Mouse (Mus musculus) midbrain, embryonic 13.5 days (tissue): Measurements from ENCODE around the gene Defb36. TPM values are rescaled to one million over a fixed set of nuclear protein-coding genes. Genes with fewer than 3 reads are reported as not detected.

ENCODE experiments used
- ATAC-seq: fragments of 200-750 bp; cut with Nextera tagmentation; 2 replicates; pipeline ENCODE4 v1.8.0; 2017; ENCODE audit warnings: mild to moderate bottlenecking, moderate TSS enrichment, moderate library complexity
- H3K27ac ChIP-seq: fragments of 300-500 bp; sonication (generic); 2 replicates; pipeline ENCODE4 v1.5.1; 2015; ENCODE audit warnings: inconsistent platforms, mild to moderate bottlenecking, moderate library complexity
- H3K27me3 ChIP-seq: fragments of 300-500 bp; sonication (generic); 2 replicates; pipeline ENCODE4 v1.6.1; 2015; ENCODE audit warnings: mild to moderate bottlenecking, inconsistent platforms
- H3K36me3 ChIP-seq: fragments of 300-500 bp; sonication (generic); 2 replicates; pipeline ENCODE4 v1.6.1; 2015; ENCODE audit warnings: mild to moderate bottlenecking, inconsistent platforms
- H3K4me1 ChIP-seq: fragments of 300-500 bp; sonication (generic); replicated peaks from 2 replicates; pipeline ENCODE4 v1.6.1; 2015; ENCODE audit warnings: inconsistent platforms
- H3K4me2 ChIP-seq: fragments of 300-500 bp; sonication (generic); replicated peaks from 2 replicates; pipeline ENCODE4 v1.6.1; 2015; ENCODE audit warnings: moderate library complexity, mild to moderate bottlenecking, inconsistent platforms
- H3K4me3 ChIP-seq: fragments of 300-500 bp; sonication (generic); replicated peaks from 2 replicates; pipeline ENCODE4 v1.5.1; 2015; ENCODE audit warnings: mild to moderate bottlenecking, inconsistent platforms
- H3K9ac ChIP-seq: fragments of 300-500 bp; sonication (generic); replicated peaks from 2 replicates; pipeline ENCODE4 v1.6.1; 2015; ENCODE audit warnings: mild to moderate bottlenecking, inconsistent platforms
- H3K9me3 ChIP-seq: fragments of 300-500 bp; sonication (generic); 2 replicates; pipeline ENCODE4 v1.6.1; 2016; ENCODE audit warnings: mild to moderate bottlenecking, inconsistent platforms
- WGBS: fragments of 180-500 bp; shearing (Covaris S2); methylation state at CpG from one replicate; pipeline ENCODE4 v1.1.7; 2015; 5-methylcytosine and 5-hydroxymethylcytosine counted together
- polyA plus RNA-seq: library from polyadenylated mRNA; unstranded; fragments of >200 nt; fragmentation: Nextera tagmentation; extraction: Ambion mirVana; gene quantifications from 2 replicates; pipeline ENCODE4 v1.2.1, GENCODE M21; 2015

Defb36 gene
- not detected in 2 replicates for polyA plus RNA-seq

DNA sequence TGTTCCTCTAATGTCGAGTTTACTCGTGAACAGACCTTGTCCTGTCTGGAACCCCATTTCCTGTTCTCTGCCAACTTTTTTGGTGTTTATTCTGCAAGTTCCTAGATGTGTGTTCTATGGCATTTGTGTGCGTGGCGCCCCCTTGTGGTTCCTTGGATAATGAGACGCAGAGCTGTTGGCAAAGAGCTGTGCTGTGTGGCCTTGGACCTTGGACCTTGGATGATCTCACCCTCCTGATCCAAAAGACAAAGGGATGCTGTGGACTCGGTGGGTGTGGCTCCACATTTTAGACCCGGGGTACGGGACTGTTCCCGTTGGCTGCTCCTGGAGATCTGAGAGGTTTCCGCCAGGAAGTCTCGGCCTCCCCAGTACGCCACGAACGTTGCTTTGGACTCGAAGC lies at the start of gene Defb36:
Gene Defb36, plus strand, starts transcription at position 271 of the 400 bp plus-strand sequence.
- Histone ChIP-seq H3K4me2 (no peak within 1 kb of the TSS), H3K4me1 (no peaks in the 10 kb centered on the region), H3K9me3 (no peaks in the 10 kb centered on the region), H3K27me3 (no peaks in the 10 kb centered on the region), H3K36me3 (no peaks in the 10 kb centered on the region), H3K27ac (no peak within 1 kb of the TSS), H3K9ac (no peak within 1 kb of the TSS), H3K4me3 (no peak within 1 kb of the TSS)
- WGBS, result 86% methylated on average over 15 of the region's 15 CpGs
- no peak for ATAC-seq

DNA sequence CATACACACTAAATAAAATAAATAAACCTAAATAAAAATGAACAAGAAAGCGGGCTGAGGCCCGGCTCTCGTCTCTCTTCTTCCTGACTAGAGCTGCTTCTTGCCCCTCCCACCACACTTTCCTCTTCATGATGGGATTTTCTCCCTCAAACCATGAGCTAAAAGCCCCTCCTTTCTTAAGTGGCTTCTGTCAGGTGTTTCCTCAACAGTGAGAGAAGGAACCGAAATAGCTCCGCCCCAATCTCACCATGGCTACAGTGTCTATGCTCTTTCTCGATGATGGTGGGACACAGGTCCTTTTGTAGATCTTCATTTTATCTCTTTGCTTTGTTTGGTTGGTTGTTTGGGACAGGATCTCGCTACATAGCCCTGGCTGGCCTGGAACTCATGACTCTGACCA lies 47.5 kb upstream of the Defb36 start:
- no peak overlapping the region for H3K4me3 ChIP-seq
- 88% methylated on average over 7 of the region's 7 CpGs for WGBS
- no peaks in the 10 kb centered on the region for H3K9me3 ChIP-seq
- H3K4me2 ChIP-seq, result no peak overlapping the region
- H3K27ac ChIP-seq, result no peak overlapping the region
- no peaks in the 10 kb centered on the region for H3K36me3 ChIP-seq
- ATAC-seq, result no peak
- H3K27me3 ChIP-seq, result no peaks in the 10 kb centered on the region
- peaks cover 7% of the 10 kb centered on the region for H3K4me1 ChIP-seq
- no peak overlapping the region for H3K9ac ChIP-seq

- H3K9me3 ChIP-seq, result no peaks in the 10 kb centered on the region
- no peaks in the 10 kb centered on the region for H3K36me3 ChIP-seq
- WGBS, result 89% methylated on average over 5 of the region's 5 CpGs
- H3K27me3 ChIP-seq, result no peaks in the 10 kb centered on the region
- no peaks in the 10 kb centered on the region for H3K4me1 ChIP-seq
- H3K4me3 ChIP-seq, result no peak within 1 kb of the TSS
- H3K9ac ChIP-seq, result no peak within 1 kb of the TSS
- ATAC-seq, result no peak
- H3K27ac ChIP-seq, result no peak within 1 kb of the TSS
- H3K4me2 ChIP-seq, result no peak within 1 kb of the TSS
Observed at GRCm38 (mm10) chr2:152569038-152569437, 35.1 kb upstream of the Defb36 start, which contains the start of gene Gm17416. Gm17416 (plus strand) TSS chr2:152569338.

DNA sequence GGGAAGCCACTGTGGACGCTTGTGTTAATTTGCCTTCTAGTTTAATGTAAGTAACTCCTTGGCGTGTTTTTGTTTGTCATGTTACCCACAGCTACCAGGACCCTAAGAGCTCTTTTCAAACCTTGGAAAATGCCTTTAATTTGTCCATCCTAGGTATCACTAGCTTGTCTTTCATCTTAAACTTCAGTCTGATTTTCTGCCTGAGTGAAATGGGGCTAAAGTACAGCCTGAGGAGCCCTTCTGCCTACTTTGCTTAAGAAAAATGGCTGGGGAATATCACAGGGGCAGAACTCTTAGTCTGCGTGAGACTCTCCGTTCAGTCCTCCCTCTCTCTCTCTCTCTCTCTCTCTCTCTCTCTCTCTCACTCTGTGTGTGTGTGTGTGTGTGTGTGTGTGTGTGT lies 34.2 kb upstream of the Defb36 start:
- Histone ChIP-seq H3K27ac (no peak overlapping the region), H3K4me3 (no peak overlapping the region), H3K4me1 (no peaks in the 10 kb centered on the region), H3K9me3 (no peaks in the 10 kb centered on the region), H3K27me3 (no peaks in the 10 kb centered on the region), H3K4me2 (no peak overlapping the region), H3K36me3 (no peaks in the 10 kb centered on the region), H3K9ac (no peak overlapping the region)
- 81% methylated on average over 4 of the region's 4 CpGs for WGBS
- ATAC-seq, result no peak

DNA sequence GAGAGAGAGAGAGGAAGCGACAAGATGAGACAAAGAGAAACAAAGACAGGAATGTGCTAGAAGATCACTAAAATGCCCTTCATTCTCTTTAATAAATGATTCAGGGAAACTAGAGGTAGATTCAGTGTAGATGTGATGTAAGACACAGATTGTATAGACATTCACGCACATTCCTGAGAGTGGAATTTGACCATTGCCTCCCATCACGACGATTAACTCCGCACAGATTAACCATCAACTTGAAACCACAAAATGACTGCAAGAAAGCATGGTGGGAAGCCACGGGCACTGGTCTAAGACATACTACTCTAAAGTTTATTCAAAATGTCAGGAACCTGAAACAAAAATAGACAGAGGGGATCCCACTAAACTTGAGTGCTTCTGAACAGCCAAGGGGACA lies 33.8 kb upstream of the Defb36 start:
- Histone ChIP-seq H3K9me3 (no peaks in the 10 kb centered on the region), H3K27ac (no peak overlapping the region), H3K4me2 (no peak overlapping the region), H3K27me3 (no peaks in the 10 kb centered on the region), H3K36me3 (no peaks in the 10 kb centered on the region), H3K9ac (no peak overlapping the region), H3K4me1 (no peaks in the 10 kb centered on the region), H3K4me3 (no peak overlapping the region)
- 87% methylated on average over 6 of the region's 6 CpGs for WGBS
- ATAC-seq, result no peak

DNA sequence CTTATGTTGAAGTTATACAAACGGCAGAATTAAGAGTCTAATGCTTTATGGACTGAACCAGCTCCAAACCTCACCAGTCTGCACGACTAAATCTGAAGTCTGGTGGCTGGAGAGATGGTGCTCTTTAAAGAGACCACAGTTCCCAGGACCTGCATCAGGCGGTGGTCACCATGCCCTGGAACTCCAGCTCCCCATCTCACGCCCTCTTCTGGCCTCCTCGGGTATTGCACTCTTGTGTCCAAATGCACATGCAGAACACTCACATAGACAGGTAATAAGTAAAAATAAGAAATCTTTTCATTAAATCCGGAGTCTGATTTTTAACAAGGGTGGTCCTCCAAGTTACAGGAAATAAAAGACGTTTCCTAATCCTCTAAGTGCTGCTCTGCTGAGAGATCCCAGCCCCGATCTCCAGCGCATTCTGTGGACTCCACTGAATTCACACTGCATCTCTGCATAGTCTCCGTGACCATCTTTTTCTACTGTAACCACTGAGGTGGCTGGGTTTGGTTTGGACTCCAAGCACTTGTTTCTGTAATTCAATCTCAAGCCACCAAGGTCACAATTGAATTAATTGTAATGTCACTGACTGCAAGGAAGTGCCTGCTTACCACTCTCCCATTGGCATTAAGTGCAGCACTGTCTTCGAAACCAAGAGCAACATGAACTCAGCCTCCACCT lies 31.9 kb upstream of the Defb36 start, which contains the start of gene Defb21:
Gene Defb21, plus strand, starts transcription at position 631 of the 681 bp plus-strand sequence.
- H3K27ac ChIP-seq, result no peak within 1 kb of the TSS
- H3K9me3 ChIP-seq, result no peaks in the 10 kb centered on the region
- no peak within 1 kb of the TSS for H3K9ac ChIP-seq
- H3K27me3 ChIP-seq, result no peaks in the 10 kb centered on the region
- H3K4me3 ChIP-seq, result no peak within 1 kb of the TSS
- 63% methylated on average over 11 of the region's 11 CpGs for WGBS
- no peak within 1 kb of the TSS for H3K4me2 ChIP-seq
- H3K36me3 ChIP-seq, result no peaks in the 10 kb centered on the region
- H3K4me1 ChIP-seq, result no peaks in the 10 kb centered on the region
- ATAC-seq, result no peak

GRCm38 (mm10) chr2:152573484-152573883 lies 30.6 kb upstream of the Defb36 start:
- 83% methylated on average over 8 of the region's 8 CpGs for WGBS
- ATAC-seq, result no peak
- no peak overlapping the region for H3K9ac ChIP-seq
- no peaks in the 10 kb centered on the region for H3K27me3 ChIP-seq
- H3K27ac ChIP-seq, result no peak overlapping the region
- no peaks in the 10 kb centered on the region for H3K4me1 ChIP-seq
- H3K9me3 ChIP-seq, result no peaks in the 10 kb centered on the region
- no peak overlapping the region for H3K4me3 ChIP-seq
- H3K4me2 ChIP-seq, result no peak overlapping the region
- no peaks in the 10 kb centered on the region for H3K36me3 ChIP-seq

DNA sequence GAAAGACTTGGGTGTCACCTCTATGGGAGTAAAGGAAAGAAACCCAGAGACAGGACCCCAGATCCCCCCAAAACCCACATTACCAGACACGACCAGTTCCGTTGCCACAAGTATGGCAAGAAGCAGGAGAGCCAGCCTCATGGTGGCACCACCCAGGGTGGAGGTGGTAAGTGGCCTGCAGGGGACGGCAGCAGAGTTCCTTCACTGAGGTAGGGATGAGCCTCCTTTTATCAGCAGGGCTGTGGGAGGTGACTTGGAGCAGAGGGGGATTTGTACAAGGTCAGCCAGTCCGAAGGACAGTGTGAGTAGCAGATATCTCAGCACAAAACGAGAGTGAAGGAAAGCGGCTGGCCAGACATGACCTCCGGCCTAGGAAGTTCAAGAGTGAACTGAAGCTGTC lies 24.0 kb upstream of the Defb36 start, which contains the start of gene Defb19:
Gene Defb19, minus strand, starts transcription at position 206 of the 400 bp plus-strand sequence.
- Histone ChIP-seq H3K27ac (no peak within 1 kb of the TSS), H3K4me1 (no peaks in the 10 kb centered on the region), H3K36me3 (no peaks in the 10 kb centered on the region), H3K4me3 (no peak within 1 kb of the TSS), H3K9me3 (no peaks in the 10 kb centered on the region), H3K4me2 (no peak within 1 kb of the TSS), H3K27me3 (no peaks in the 10 kb centered on the region), H3K9ac (no peak within 1 kb of the TSS)
- WGBS, result 79% methylated on average over 7 of the region's 7 CpGs
- ATAC-seq, result no peak

GRCm38 (mm10) chr2:152580612-152581011 lies 23.5 kb upstream of the Defb36 start:
- WGBS, result 90% methylated on average over 11 of the region's 11 CpGs
- Histone ChIP-seq H3K9ac (no peak overlapping the region), H3K36me3 (no peaks in the 10 kb centered on the region), H3K4me1 (no peaks in the 10 kb centered on the region), H3K27me3 (no peaks in the 10 kb centered on the region), H3K27ac (no peak overlapping the region), H3K4me3 (no peak overlapping the region), H3K9me3 (no peaks in the 10 kb centered on the region), H3K4me2 (no peak overlapping the region)
- ATAC-seq, result no peak

- Histone ChIP-seq H3K9ac (no peak overlapping the region), H3K4me1 (no peaks in the 10 kb centered on the region; the same call in 1 of the 2 replicates), H3K4me3 (no peak overlapping the region), H3K4me2 (no peak overlapping the region), H3K9me3 (no peaks in the 10 kb centered on the region), H3K27ac (no peak overlapping the region), H3K36me3 (no peaks in the 10 kb centered on the region), H3K27me3 (no peaks in the 10 kb centered on the region)
- no peak for ATAC-seq
- 76% methylated on average over 4 of the region's 4 CpGs for WGBS
Observed at GRCm38 (mm10) chr2:152586926-152587560, 17.1 kb upstream of the Defb36 start.

- Histone ChIP-seq H3K4me1 (no peaks in the 10 kb centered on the region; the same call in 1 of the 2 replicates), H3K9me3 (no peaks in the 10 kb centered on the region), H3K9ac (no peak overlapping the region), H3K36me3 (no peaks in the 10 kb centered on the region), H3K27ac (no peak overlapping the region), H3K4me3 (no peak overlapping the region), H3K4me2 (no peak overlapping the region), H3K27me3 (no peaks in the 10 kb centered on the region)
- WGBS, result 49% methylated on average over 2 of the region's 2 CpGs
- no peak for ATAC-seq
Observed at GRCm38 (mm10) chr2:152588450-152588849, 15.7 kb upstream of the Defb36 start.

GRCm38 (mm10) chr2:152589021-152589420 lies 15.1 kb upstream of the Defb36 start:
- H3K36me3 ChIP-seq, result no peaks in the 10 kb centered on the region
- no peak overlapping the region for H3K4me2 ChIP-seq
- ATAC-seq, result no peak
- H3K9me3 ChIP-seq, result no peaks in the 10 kb centered on the region
- H3K27me3 ChIP-seq, result no peaks in the 10 kb centered on the region
- WGBS, result 49% methylated on average over 6 of the region's 6 CpGs
- no peak overlapping the region for H3K27ac ChIP-seq
- H3K9ac ChIP-seq, result no peak overlapping the region
- no peaks in the 10 kb centered on the region; the same call in 1 of the 2 replicates for H3K4me1 ChIP-seq
- no peak overlapping the region for H3K4me3 ChIP-seq
